Mouse (Mus musculus) ES-Bruce4 (cell line): ENCODE measurements around the gene Myh15. TPM values are rescaled to one million over a fixed set of nuclear protein-coding genes. Genes with fewer than 3 reads are reported as not detected.
A peak's percentile ranks its signal among the peaks of the same experiment; 100 is the strongest.

Source experiments
- H3K27ac ChIP-seq: 2 replicates; pipeline ENCODE4 v1.5.1; 2012; ENCODE audit warnings: low read length, inconsistent platforms; ENCODE audit not compliant: insufficient read depth
- H3K27me3 ChIP-seq: 2 replicates; pipeline ENCODE4 v1.6.1; 2012; ENCODE audit warnings: mild to moderate bottlenecking, low read length, inconsistent platforms; ENCODE audit not compliant: control insufficient read depth, poor library complexity, insufficient read depth, severe bottlenecking
- H3K36me3 ChIP-seq: 2 replicates; pipeline ENCODE4 v1.6.1; 2012; ENCODE audit warnings: inconsistent platforms, mild to moderate bottlenecking, low read length, moderate library complexity; ENCODE audit not compliant: control insufficient read depth, poor library complexity, insufficient read depth, severe bottlenecking
- H3K4me1 ChIP-seq: one replicate; pipeline ENCODE4 v1.8.1; 2011; ENCODE audit warnings: low read length; ENCODE audit not compliant: control insufficient read depth, insufficient read depth
- H3K4me3 ChIP-seq: 2 replicates; pipeline ENCODE4 v1.5.1; 2011; ENCODE audit warnings: low read depth, mild to moderate bottlenecking, low read length
- H3K9ac ChIP-seq: 2 replicates; pipeline ENCODE4 v1.6.1; 2012; ENCODE audit warnings: low read depth, mild to moderate bottlenecking, inconsistent platforms; ENCODE audit not compliant: poor library complexity, severe bottlenecking
- H3K9me3 ChIP-seq: replicated peaks from 2 replicates; pipeline ENCODE4 v1.6.1; 2012; ENCODE audit warnings: mild to moderate bottlenecking, low read length, inconsistent platforms; ENCODE audit not compliant: control insufficient read depth, poor library complexity, insufficient read depth, severe bottlenecking
- CTCF ChIP-seq: IDR thresholded peaks from one replicate; pipeline ENCODE4 v1.8.1; 2011; ENCODE audit warnings: low read depth, low read length
- EP300 ChIP-seq: IDR thresholded peaks from 2 replicates; pipeline ENCODE4 v1.6.1; 2011; ENCODE audit warnings: low read depth, low read length; ENCODE audit not compliant: insufficient read depth
- POLR2A ChIP-seq: IDR thresholded peaks from one replicate; pipeline ENCODE4 v1.8.1; 2011; ENCODE audit warnings: low read length; ENCODE audit not compliant: insufficient read depth
- polyA plus RNA-seq: library from polyadenylated mRNA; stranded (reverse); fragments of >200 nt; gene quantifications from 2 replicates; pipeline ENCODE4 v1.2.4, GENCODE M21; 2011; ENCODE audit warnings: low read depth; ENCODE audit not compliant: missing spikeins, insufficient read depth, insufficient read length

Gene Myh15
- polyA plus RNA-seq, 1 experiment, result not detected

- H3K27me3 ChIP-seq, result no peaks in the 10 kb centered on the region
- H3K9me3 ChIP-seq, result no peaks in the 10 kb centered on the region
- no peak overlapping the region for H3K9ac ChIP-seq
- no peaks in the 10 kb centered on the region for H3K36me3 ChIP-seq
- no peak for TF ChIP-seq CTCF
- no peak for TF ChIP-seq EP300
- no peak for TF ChIP-seq POLR2A
- H3K4me3 ChIP-seq, result no peak overlapping the region
- no peak overlapping the region for H3K27ac ChIP-seq
- no peaks in the 10 kb centered on the region for H3K4me1 ChIP-seq
Observed at GRCm38 (mm10) chr16:49069256-49069963, 12.1 kb downstream of the Myh15 start.

DNA sequence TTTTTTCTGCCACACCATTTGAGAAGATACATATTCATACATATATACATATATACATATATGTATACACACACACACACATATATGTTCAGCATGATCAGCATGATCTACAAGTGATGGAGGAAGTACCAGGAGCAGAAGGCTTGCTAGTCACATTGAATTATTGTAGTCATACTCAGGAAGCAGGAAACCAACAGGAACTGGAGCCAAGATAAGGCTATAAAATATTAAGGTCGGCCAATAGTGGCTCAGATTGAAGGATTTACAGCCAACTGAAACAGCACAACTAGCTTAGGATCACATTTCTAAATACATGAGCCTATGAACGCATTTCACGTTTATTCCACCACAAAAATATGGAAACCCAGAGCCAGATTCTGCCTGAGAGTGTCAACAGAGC is 14.0 kb downstream of the Myh15 start:
- no peak overlapping the region for H3K4me3 ChIP-seq
- H3K36me3 ChIP-seq, result no peaks in the 10 kb centered on the region
- no peak overlapping the region for H3K27ac ChIP-seq
- H3K27me3 ChIP-seq, result no peaks in the 10 kb centered on the region
- H3K9me3 ChIP-seq, result no peaks in the 10 kb centered on the region
- no peak overlapping the region for H3K9ac ChIP-seq
- no peak for TF ChIP-seq CTCF
- no peak for TF ChIP-seq POLR2A
- no peak for TF ChIP-seq EP300
- H3K4me1 ChIP-seq, result no peaks in the 10 kb centered on the region

DNA sequence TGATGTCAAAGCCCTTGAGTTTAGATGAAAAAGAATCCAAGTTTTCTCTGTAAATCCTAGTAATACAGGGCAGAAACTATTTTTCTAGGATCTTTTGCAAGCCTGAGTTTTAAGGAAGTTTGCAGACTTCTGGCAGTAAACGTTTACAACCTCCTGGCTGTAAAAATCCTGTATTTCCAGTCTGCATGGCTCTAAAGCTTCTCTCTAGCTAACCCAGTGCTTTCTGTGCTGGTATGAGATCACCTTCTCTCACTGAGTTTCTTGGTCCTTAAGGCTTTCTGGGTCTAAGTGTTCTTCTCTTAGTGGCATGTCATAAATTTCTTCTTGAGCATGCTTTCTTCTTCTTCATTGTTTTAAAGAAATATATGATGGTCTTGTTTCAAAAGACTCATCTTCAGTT is 70.7 kb downstream of the Myh15 start:
- Histone ChIP-seq H3K27ac (no peak overlapping the region), H3K36me3 (no peaks in the 10 kb centered on the region), H3K4me1 (no peaks in the 10 kb centered on the region), H3K4me3 (no peak overlapping the region), H3K9me3 (no peaks in the 10 kb centered on the region), H3K27me3 (no peaks in the 10 kb centered on the region), H3K9ac (no peak overlapping the region)
- TF ChIP-seq POLR2A, result no peak
- no peak for TF ChIP-seq CTCF
- no peak for TF ChIP-seq EP300

DNA sequence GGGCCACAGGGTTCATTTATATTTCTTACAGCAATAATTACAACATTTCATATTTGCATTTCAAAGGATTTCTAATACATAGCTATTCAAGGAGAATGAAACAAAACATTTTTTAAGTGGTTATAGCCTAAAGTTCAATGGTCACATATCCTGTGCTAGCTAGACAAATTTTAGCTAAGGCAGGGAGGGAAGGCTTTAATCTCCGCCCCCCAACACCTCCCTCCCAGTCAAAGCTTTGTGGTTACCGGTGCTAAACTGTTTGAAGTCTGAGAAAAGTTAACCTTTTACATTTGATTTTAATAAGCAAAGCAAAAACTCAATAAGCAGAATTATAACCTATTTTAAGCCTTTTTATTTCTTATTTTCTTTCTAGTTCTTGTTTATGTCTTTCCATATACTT is 98.9 kb downstream of the Myh15 start:
- no peaks in the 10 kb centered on the region for H3K4me1 ChIP-seq

DNA sequence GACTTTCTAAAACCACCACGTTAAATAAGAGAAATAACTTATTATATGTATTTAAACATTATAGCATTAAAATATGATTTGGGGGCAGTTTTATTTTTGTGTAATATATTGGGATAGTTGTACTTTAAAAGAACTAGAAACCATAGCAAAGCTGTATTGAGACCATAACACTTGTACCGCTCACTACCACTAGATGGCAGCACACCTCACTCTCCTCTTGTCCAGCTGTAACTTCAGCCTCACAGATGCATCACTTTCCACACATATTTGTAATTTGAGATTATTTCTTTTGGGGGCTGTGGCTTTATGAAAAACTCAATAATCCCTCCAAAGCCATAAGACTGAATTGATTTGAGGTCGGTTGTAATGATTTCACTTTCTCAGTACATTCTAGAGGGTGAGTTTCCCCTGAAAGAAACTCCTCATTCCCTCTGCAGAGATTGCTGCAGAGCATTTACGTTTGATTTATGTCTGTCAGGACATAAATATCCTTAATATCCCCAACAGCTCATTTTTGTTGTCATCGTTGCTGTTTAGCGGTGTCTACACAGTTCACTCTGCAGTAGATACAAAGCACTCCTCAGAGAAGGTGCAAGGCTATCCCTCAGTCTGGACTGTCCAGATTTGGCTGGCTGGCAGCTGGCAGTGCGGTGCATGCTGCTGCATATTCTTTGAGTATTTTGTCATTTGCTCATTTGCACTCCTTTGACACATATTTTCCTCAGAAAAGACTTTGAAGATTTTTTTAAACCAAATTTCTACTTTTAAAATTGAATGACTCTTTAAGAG is 107.3 kb downstream of the Myh15 start:
- Histone ChIP-seq H3K27me3 (no peaks in the 10 kb centered on the region), H3K4me3 (no peak overlapping the region), H3K36me3 (no peaks in the 10 kb centered on the region), H3K4me1 (no peaks in the 10 kb centered on the region), H3K27ac (no peak overlapping the region), H3K9me3 (no peaks in the 10 kb centered on the region), H3K9ac (no peak overlapping the region)
- peak; percentile 7 for TF ChIP-seq CTCF
- no peak for TF ChIP-seq EP300

More for the DNA sequence above, 98.9 kb downstream of the Myh15 start:
- Histone ChIP-seq H3K27ac (no peak overlapping the region), H3K36me3 (no peaks in the 10 kb centered on the region), H3K4me3 (no peak overlapping the region), H3K9me3 (no peaks in the 10 kb centered on the region), H3K27me3 (no peaks in the 10 kb centered on the region), H3K9ac (no peak overlapping the region)
- TF ChIP-seq CTCF (no peak), POLR2A (no peak), EP300 (no peak)

- H3K27me3 ChIP-seq, result no peaks in the 10 kb centered on the region
- no peaks in the 10 kb centered on the region for H3K9me3 ChIP-seq
- no peaks in the 10 kb centered on the region for H3K4me1 ChIP-seq
- H3K27ac ChIP-seq, result no peak overlapping the region
- H3K36me3 ChIP-seq, result no peaks in the 10 kb centered on the region
- TF ChIP-seq CTCF (no peak), POLR2A (no peak), EP300 (no peak)
- no peak overlapping the region for H3K4me3 ChIP-seq
- H3K9ac ChIP-seq, result no peak overlapping the region
Observed at GRCm38 (mm10) chr16:49165728-49166127, 108.4 kb downstream of the Myh15 start.
